Mouse (Mus musculus) embryonic facial prominence, embryonic 11.5 days (tissue): ENCODE measurements around the gene Dhrs11. TPM values are rescaled to one million over a fixed set of nuclear protein-coding genes. Genes with fewer than 3 reads are reported as not detected.
"Not testable (repeated sequence)": the region's sequence is repeated elsewhere in the genome, so short reads cannot be mapped to it uniquely, and the experiment has no call there.

Source experiments
- ATAC-seq: fragments of 200-750 bp; cut with Nextera tagmentation; replicated peaks from 2 replicates; pipeline ENCODE4 v1.8.0; 2017; ENCODE audit warnings: low read depth; ENCODE audit not compliant: insufficient number of reproducible peaks, low FRiP score, low TSS enrichment
- DNase-seq: peaks from one replicate; pipeline ENCODE4 v3.0.0-alpha.2; 2015; ENCODE audit warnings: low spot score
- H3K27ac ChIP-seq: fragments of 300-500 bp; sonication (generic); replicated peaks from 2 replicates; pipeline ENCODE4 v1.5.1; 2014; ENCODE audit warnings: mild to moderate bottlenecking, low read depth, low read length, control low read depth
- H3K27me3 ChIP-seq: fragments of 300-500 bp; sonication (generic); 2 replicates; pipeline ENCODE4 v1.6.1; 2014; ENCODE audit warnings: mild to moderate bottlenecking, low read length, moderate library complexity, mixed read lengths; ENCODE audit not compliant: control insufficient read depth, insufficient read depth
- H3K36me3 ChIP-seq: fragments of 300-500 bp; sonication (generic); replicated peaks from 2 replicates; pipeline ENCODE4 v1.6.1; 2014; ENCODE audit warnings: low read depth, mild to moderate bottlenecking, low read length, moderate library complexity, mixed read lengths; ENCODE audit not compliant: control insufficient read depth, insufficient read depth
- H3K4me1 ChIP-seq: fragments of 300-500 bp; sonication (generic); 2 replicates; pipeline ENCODE4 v1.6.1; 2014; ENCODE audit warnings: low read length, mixed read lengths; ENCODE audit not compliant: control insufficient read depth, insufficient read depth
- H3K4me2 ChIP-seq: fragments of 300-500 bp; sonication (generic); 2 replicates; pipeline ENCODE4 v1.6.1; 2014; ENCODE audit warnings: low read depth, mild to moderate bottlenecking, control low read depth, low read length, moderate library complexity
- H3K4me3 ChIP-seq: fragments of 300-500 bp; sonication (generic); 2 replicates; pipeline ENCODE4 v1.5.1; 2014; ENCODE audit warnings: low read depth, low read length, control low read depth
- H3K9ac ChIP-seq: fragments of 300-500 bp; sonication (generic); replicated peaks from 2 replicates; pipeline ENCODE4 v1.6.1; 2014; ENCODE audit warnings: mild to moderate bottlenecking, control low read depth, low read length
- H3K9me3 ChIP-seq: fragments of 300-500 bp; sonication (generic); replicated peaks from 2 replicates; pipeline ENCODE4 v1.6.1; 2016; ENCODE audit warnings: mild to moderate bottlenecking, low read length, inconsistent platforms, mixed read lengths; ENCODE audit not compliant: control insufficient read depth
- WGBS: fragments of 180-500 bp; shearing (Covaris S2); extraction: QIAGEN DNeasy Blood & Tissue Kit; methylation state at CpG from one replicate; pipeline ENCODE4 v1.1.7; 2014; 5-methylcytosine and 5-hydroxymethylcytosine counted together
- polyA plus RNA-seq: library from polyadenylated mRNA; unstranded; fragments of >200 nt; fragmentation: Nextera tagmentation; extraction: Ambion mirVana; gene quantifications from 2 replicates; pipeline ENCODE4 v1.2.1, GENCODE M21; 2014

Dhrs11 gene
- polyA plus RNA-seq, 1 experiment from 2014 or later = 11.7 TPM

DNA sequence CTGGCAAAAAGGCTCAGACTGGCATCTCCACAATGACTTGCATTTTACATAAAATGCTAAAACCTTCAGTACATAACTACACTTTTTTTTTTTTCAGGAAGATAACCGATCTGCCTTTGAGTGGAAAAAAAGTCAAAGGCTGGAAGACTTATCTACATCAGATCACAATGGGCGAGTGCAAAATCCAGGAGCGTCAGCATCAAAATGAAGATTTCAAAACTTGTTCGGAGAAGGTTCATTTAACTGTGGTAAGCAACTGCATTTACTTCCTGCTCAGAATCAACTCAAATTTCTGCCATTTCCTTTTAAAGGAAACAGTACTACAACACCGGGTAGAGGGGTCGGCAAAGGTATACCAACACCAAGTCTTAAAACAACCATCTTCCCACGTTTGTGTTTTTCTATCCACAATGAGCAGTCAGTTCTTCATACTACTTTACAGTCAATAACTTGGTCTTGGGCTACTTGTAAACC lies 40.0 kb upstream of the Dhrs11 start:
- H3K9ac ChIP-seq = peak overlapping the region; percentile 92
- no peaks in the 10 kb centered on the region for H3K9me3 ChIP-seq
- ATAC-seq = no peak
- no peaks in the 10 kb centered on the region for H3K27me3 ChIP-seq
- 17% methylated on average over 7 of the region's 7 CpGs for WGBS
- DNase-seq = no peak
- H3K36me3 ChIP-seq = no peaks in the 10 kb centered on the region
- H3K4me2 ChIP-seq = peak overlapping the region; percentile 84
- H3K27ac ChIP-seq = no peak overlapping the region
- peak overlapping the region; percentile 81 for H3K4me3 ChIP-seq
- no peaks in the 10 kb centered on the region for H3K4me1 ChIP-seq

DNA sequence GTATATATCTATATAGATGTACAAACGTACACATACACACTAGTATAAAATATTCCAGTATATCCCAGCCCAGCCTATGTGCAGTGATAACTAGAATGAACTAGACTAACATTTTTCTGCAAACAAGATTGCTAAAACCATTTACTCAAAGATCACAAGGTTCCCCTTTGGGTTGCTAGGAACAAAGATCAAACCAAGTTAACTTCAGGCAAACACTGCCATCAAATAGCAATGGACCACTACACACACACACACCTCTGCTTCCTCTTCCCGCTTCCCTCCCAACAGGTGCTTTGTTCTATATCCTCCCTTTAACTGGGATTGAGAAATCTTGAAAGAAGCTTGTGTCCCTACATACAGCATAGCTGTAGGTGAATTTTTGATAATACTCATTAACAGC lies 38.8 kb upstream of the Dhrs11 start:
- ATAC-seq (no peak), DNase-seq (no peak)
- Histone ChIP-seq H3K4me1 (no peaks in the 10 kb centered on the region), H3K4me3 (no peak overlapping the region), H3K36me3 (no peaks in the 10 kb centered on the region), H3K27me3 (no peaks in the 10 kb centered on the region), H3K9ac (no peak overlapping the region), H3K27ac (no peak overlapping the region), H3K4me2 (no peak overlapping the region), H3K9me3 (no peaks in the 10 kb centered on the region)
- WGBS = 95% methylated on average over 2 of the region's 2 CpGs

DNA sequence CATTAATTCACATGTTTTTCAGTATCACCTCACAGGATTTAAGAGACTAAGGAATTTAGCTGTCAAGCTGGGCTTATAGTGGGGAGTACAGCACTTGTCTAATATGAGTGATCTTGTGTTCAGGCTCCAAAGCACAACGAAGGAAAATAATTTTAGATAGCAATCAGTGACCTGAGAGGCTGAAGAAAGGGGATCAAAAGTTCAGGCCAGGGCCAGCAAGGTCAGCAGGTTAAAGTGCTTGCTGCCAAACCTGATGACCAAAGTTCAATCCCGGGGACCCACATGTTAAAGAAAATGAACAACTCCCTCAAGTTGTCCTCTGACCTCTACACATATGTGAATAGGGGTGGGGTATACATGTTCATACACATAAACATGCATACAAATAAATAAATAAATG lies 36.5 kb upstream of the Dhrs11 start:
- WGBS = 56% methylated on average over 2 of the region's 2 CpGs
- Histone ChIP-seq H3K9me3 (no peaks in the 10 kb centered on the region), H3K4me2 (no peak overlapping the region), H3K36me3 (0 out of 2 replicates have a peak, but pooled peaks cover 2% of the 10 kb centered on the region), H3K27me3 (no peaks in the 10 kb centered on the region), H3K4me3 (no peak overlapping the region), H3K9ac (no peak overlapping the region), H3K27ac (no peak overlapping the region), H3K4me1 (no peaks in the 10 kb centered on the region)
- no peak for ATAC-seq
- DNase-seq = no peak

GRCm38 (mm10) chr11:84855285-84855684 lies 26.5 kb upstream of the Dhrs11 start:
- WGBS = 91% methylated on average over 6 of the region's 6 CpGs
- no peaks in the 10 kb centered on the region for H3K27me3 ChIP-seq
- no peak overlapping the region for H3K9ac ChIP-seq
- H3K4me3 ChIP-seq = no peak overlapping the region
- peaks cover 5% of the 10 kb centered on the region for H3K36me3 ChIP-seq
- H3K4me1 ChIP-seq = no peaks in the 10 kb centered on the region
- H3K4me2 ChIP-seq = no peak overlapping the region
- DNase-seq = no peak
- no peaks in the 10 kb centered on the region for H3K9me3 ChIP-seq
- H3K27ac ChIP-seq = no peak overlapping the region
- no peak for ATAC-seq

GRCm38 (mm10) chr11:84847475-84848090 lies 18.8 kb upstream of the Dhrs11 start:
- no peaks in the 10 kb centered on the region; the same call in 1 of the 2 replicates for H3K36me3 ChIP-seq
- H3K9ac ChIP-seq = no peak overlapping the region
- H3K4me3 ChIP-seq = no peak overlapping the region
- no peak overlapping the region for H3K27ac ChIP-seq
- no peak for ATAC-seq
- no peaks in the 10 kb centered on the region for H3K4me1 ChIP-seq
- no peak for DNase-seq
- H3K27me3 ChIP-seq = no peaks in the 10 kb centered on the region
- no peak overlapping the region for H3K4me2 ChIP-seq
- 89% methylated on average over 7 of the region's 7 CpGs for WGBS
- H3K9me3 ChIP-seq = no peaks in the 10 kb centered on the region

DNA sequence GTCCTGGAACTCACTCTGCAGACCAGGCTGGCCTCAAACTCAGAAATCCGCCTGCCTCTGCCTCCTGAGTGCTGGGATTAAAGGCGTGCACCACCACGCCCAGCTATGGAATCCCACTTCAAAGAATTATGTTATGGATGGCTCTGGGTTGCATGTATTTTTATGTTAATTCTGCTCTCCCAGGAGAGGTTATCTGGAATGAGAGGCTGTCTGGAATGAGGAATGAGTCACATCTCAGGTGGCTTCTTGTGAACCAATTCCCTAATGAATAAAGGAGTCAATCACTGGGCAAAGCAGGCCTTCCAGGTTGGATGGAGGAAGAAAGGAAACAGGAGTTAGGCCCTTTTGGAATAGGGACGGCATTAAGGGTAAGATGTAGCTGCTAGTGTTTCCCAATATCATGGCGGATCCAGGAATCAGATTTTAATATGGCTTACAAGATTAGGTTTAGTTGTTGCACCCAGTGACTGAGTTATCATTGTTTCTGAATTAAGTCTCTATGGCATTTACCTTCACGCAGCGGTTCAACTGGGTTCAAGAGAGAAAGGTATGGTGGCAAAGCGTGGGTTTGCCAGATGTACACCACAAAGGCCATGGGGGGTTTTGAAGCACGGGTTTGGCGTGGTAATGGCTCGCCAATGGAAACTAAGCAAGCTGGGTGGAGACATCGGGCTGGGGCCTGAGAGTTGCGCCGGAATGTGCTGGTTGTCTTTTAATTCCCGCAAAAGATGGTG lies 18.1 kb upstream of the Dhrs11 start:
- WGBS = 95% methylated on average over 15 of the region's 15 CpGs

DNA sequence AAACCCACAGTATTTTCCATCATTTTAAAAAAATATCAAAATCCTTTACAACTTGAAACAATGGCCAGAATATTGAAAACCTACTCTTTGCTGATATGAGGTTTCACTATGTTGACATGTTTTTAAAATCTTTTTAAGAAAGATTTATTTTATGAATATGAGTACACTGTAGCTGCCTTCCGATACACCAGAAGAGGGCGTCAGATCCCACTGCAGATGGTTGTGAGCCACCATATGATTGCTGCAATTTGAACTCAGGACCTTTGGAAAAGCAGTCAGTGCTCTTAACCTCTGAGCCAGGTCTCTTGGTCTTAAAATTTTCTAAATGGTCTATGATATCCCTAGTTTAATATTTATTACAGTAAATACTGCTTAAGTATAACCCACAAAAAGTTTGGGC lies 10.5 kb upstream of the Dhrs11 start:
- peaks cover 6% of the 10 kb centered on the region for H3K36me3 ChIP-seq
- H3K27me3 ChIP-seq = no peaks in the 10 kb centered on the region
- no peaks in the 10 kb centered on the region for H3K9me3 ChIP-seq
- no peak overlapping the region for H3K9ac ChIP-seq
- no peak overlapping the region for H3K27ac ChIP-seq
- 94% methylated on average over 2 of the region's 2 CpGs for WGBS
- ATAC-seq = no peak
- no peak for DNase-seq
- H3K4me2 ChIP-seq = no peak overlapping the region
- H3K4me1 ChIP-seq = no peaks in the 10 kb centered on the region
- no peak overlapping the region for H3K4me3 ChIP-seq

More for the DNA sequence above, 18.1 kb upstream of the Dhrs11 start:
- H3K36me3 ChIP-seq = no peaks in the 10 kb centered on the region; the same call in 1 of the 2 replicates
- H3K4me2 ChIP-seq = no peak overlapping the region
- H3K9ac ChIP-seq = no peak overlapping the region
- no peaks in the 10 kb centered on the region for H3K4me1 ChIP-seq
- H3K4me3 ChIP-seq = no peak overlapping the region
- no peak for ATAC-seq
- no peaks in the 10 kb centered on the region for H3K27me3 ChIP-seq
- DNase-seq = no peak
- no peaks in the 10 kb centered on the region for H3K9me3 ChIP-seq
- H3K27ac ChIP-seq = no peak overlapping the region

GRCm38 (mm10) chr11:84829495-84829894 lies 701 bp upstream of the Dhrs11 start:
- H3K4me1 ChIP-seq, H3K36me3 ChIP-seq, ATAC-seq, H3K27me3 ChIP-seq, H3K9me3 ChIP-seq, H3K27ac ChIP-seq: not testable (repeated sequence)
- WGBS = 80% methylated on average over 11 of the region's 11 CpGs
- Histone ChIP-seq H3K4me2 (peak overlapping the region; percentile 95), H3K9ac (peak overlapping the region; percentile 67), H3K4me3 (peak overlapping the region; percentile 81)
- peak; percentile 9 for DNase-seq
